Mouse (Mus musculus) spleen, adult 2 months (tissue): Measurements from ENCODE around the gene Cldn34a.

Experiments
- CTCF ChIP-seq: fragments of 200-500 bp; IDR thresholded peaks from 2 replicates; pipeline ENCODE4 v1.5.1; 2011; ENCODE audit warnings: mild to moderate bottlenecking, inconsistent platforms; ENCODE audit not compliant: insufficient read depth, insufficient read length, insufficient replicate concordance; ENCODE audit errors: extremely low read depth
- POLR2A ChIP-seq: fragments of 200-500 bp; IDR thresholded peaks from 2 replicates; pipeline ENCODE4 v1.6.1; 2011; ENCODE audit warnings: low read depth, low read length, inconsistent platforms

- TF ChIP-seq CTCF = no peak
- no peak for TF ChIP-seq POLR2A
Observed at GRCm38 (mm10) chrX:152563034-152563433, at the start of gene Cldn34a.
